Mouse (Mus musculus) cerebellum, adult 9-11 months (tissue): ENCODE measurements around the gene Hist1h2ai.
A peak's percentile ranks its signal among the peaks of the same experiment; 100 is the strongest.

Experiments used
- DNase-seq: peaks from one replicate; pipeline ENCODE4 v3.0.0; 2022

Hist1h2ai gene

GRCm38 (mm10) chr13:21715864-21716539, at the start of gene Hist1h2ai, which contains the start of gene Hist1h2bl:
Hist1h2ai (plus strand) TSS chr13:21716422.
Hist1h2bl (minus strand) TSS chr13:21716143.
- DNase-seq: peak; percentile 92

- DNase-seq: no peak
These were observed 38.9 kb upstream of the Hist1h2ai start, which contains the start of gene Olfr1360 for GRCm38 (mm10) chr13:21677305-21677704. Olfr1360 (minus strand) TSS chr13:21677405.

GRCm38 (mm10) chr13:21697811-21698210, 18.4 kb upstream of the Hist1h2ai start, which contains the start of gene Olfr1359:
Olfr1359 (plus strand) TSS chr13:21698111.
- no peak for DNase-seq

GRCm38 (mm10) chr13:21706669-21707068, 9.6 kb upstream of the Hist1h2ai start:
- DNase-seq: no peak

- DNase-seq: peak; percentile 88
These were observed 6.1 kb upstream of the Hist1h2ai start for GRCm38 (mm10) chr13:21710031-21710711.

GRCm38 (mm10) chr13:21710821-21711525, 5.2 kb upstream of the Hist1h2ai start:
- DNase-seq: peak; percentile 80

GRCm38 (mm10) chr13:21711698-21712097, 4.5 kb upstream of the Hist1h2ai start:
- peak; percentile 22 for DNase-seq

- DNase-seq: peak; percentile 67
These were observed 1.5 kb upstream of the Hist1h2ai start for GRCm38 (mm10) chr13:21714725-21715124.

- DNase-seq: no peak
These were observed 925 bp upstream of the Hist1h2ai start for GRCm38 (mm10) chr13:21715131-21715863.

GRCm38 (mm10) chr13:21716540-21717391, 544 bp downstream of the Hist1h2ai start:
- peak; percentile 30 for DNase-seq

- peak; percentile 85 for DNase-seq
These were observed 1.5 kb downstream of the Hist1h2ai start, which contains the start of gene Hist1h3h for GRCm38 (mm10) chr13:21717397-21718357. Hist1h3h (plus strand) TSS chr13:21717659.

- DNase-seq: no peak
These were observed 2.3 kb downstream of the Hist1h2ai start for GRCm38 (mm10) chr13:21718381-21719080.

GRCm38 (mm10) chr13:21721107-21721756, 5.0 kb downstream of the Hist1h2ai start:
- peak; percentile 11 for DNase-seq

- peak; percentile 76 for DNase-seq
These were observed 5.6 kb downstream of the Hist1h2ai start, which contains the start of gene Hist1h2bm for GRCm38 (mm10) chr13:21721757-21722372. Hist1h2bm (plus strand) TSS chr13:21722044.

- DNase-seq: no peak
These were observed 6.2 kb downstream of the Hist1h2ai start for GRCm38 (mm10) chr13:21722373-21722925.

- no peak for DNase-seq
These were observed 7.0 kb downstream of the Hist1h2ai start for GRCm38 (mm10) chr13:21722993-21723836.

GRCm38 (mm10) chr13:21727948-21728572, 11.8 kb downstream of the Hist1h2ai start:
- no peak for DNase-seq
